Mouse (Mus musculus): ENCODE data around the gene Fhl2. TPM values are rescaled to one million over a fixed set of nuclear protein-coding genes. Genes with fewer than 3 reads are reported as not detected.

The Fhl2 gene
- total and polyA plus RNA-seq, 2 experiments, result 0.28 to 0.39 TPM

DNA sequence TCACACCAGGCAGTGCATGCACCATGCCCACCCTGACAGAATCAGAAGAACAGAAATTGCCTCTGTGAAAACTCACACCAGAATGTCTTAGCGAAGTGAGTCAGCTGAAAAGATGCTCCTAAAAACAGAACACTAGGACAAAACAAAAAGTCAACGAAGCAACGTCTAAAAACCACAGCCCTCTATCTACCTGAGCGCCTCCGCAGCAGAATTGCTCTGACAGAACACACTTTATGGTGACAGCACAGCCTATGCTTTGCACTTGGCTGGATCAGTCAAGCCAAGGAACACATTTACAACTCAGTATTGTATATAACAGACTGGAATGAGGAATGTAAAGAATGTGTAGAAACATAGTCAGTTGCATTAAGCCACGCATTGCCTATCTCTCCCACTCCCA, 18.4 kb downstream of the Fhl2 start:
- Histone ChIP-seq H3K4me1 (ENCODE audit: control insufficient read depth, insufficient read depth, low read length) (no peaks in the 10 kb centered on the region), H3K27ac (replicated peaks; ENCODE audit: insufficient read depth, low read depth, low read length) (no peak overlapping the region), H3K79me2 (ENCODE audit: control insufficient read depth, insufficient read depth, low read length) (no peaks in the 10 kb centered on the region), H3K9ac (ENCODE audit: low read depth, low read length) (no peak overlapping the region), H3K27me3 (ENCODE audit: control insufficient read depth, insufficient read depth, low read length) (no peaks in the 10 kb centered on the region), H3K36me3 (ENCODE audit: control insufficient read depth, insufficient read depth, low read length) (no peaks in the 10 kb centered on the region), H3K4me3 (ENCODE audit: insufficient read depth, low read depth, low read length) (no peak overlapping the region)
- WGBS, result 79% methylated on average over 6 of the region's 6 CpGs
- TF ChIP-seq POLR2A (IDR thresholded peaks at IDR 0.05; ENCODE audit: extremely low read depth, insufficient read depth, low read length), result no peak
- no peak for TF ChIP-seq CTCF (IDR thresholded peaks at IDR 0.05; ENCODE audit: low read depth, low read length)
- DNase-seq (ENCODE audit: extremely low read depth, low read depth, low spot score), result no peak

DNA sequence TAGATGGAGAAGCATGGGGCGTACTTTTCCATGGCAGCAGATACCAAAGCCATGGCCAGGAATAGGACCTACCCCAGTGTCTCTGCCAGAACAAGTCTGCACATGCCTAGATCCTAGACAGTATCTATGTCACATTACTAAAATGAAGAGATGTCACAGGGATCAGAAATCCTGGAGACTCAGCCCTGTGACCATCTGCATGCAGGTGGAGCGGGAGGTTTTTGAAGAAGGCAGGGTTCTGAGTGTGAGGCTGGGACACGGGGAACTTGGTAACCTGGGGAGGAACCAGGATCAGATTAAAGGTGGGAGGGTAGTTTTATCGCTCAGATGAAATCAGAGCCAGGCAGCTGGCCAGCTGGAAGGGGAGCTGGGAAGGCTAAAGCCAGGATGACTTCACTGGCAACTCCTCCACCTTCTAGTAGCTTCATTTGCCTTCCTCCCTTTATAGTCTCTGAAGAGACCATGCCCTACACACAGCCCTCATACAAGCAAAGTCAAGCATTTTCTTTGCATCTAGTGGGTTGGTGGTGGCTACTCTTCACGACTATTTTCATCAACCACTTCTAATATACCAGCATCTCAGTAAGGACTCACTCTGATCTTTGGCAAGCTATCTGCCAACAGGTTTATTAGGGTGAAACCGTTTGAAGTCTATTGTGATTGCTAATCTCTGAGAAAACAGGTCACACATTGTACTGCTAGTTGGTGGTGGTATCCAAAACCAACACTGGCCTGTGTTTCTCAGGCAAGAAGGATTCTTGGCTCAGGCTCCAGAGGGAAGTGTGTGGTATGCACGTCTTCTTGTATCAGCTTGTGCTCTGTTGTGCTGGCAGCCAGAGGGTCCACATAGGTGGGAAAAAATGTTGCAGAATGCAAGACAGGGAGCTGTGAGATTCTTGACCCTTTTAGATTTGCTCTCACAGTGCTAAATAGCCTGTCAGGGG, 23.2 kb downstream of the Fhl2 start:
- H3K4me3 ChIP-seq (ENCODE audit: insufficient read depth, low read depth, low read length), result no peak overlapping the region
- H3K9ac ChIP-seq (ENCODE audit: low read depth, low read length), result no peak overlapping the region
- no peaks in the 10 kb centered on the region for H3K4me1 ChIP-seq (ENCODE audit: control insufficient read depth, insufficient read depth, low read length)
- 68% methylated on average over 7 of the region's 7 CpGs for WGBS
- no peaks in the 10 kb centered on the region for H3K27me3 ChIP-seq (ENCODE audit: control insufficient read depth, insufficient read depth, low read length)
- no peak for TF ChIP-seq POLR2A (IDR thresholded peaks at IDR 0.05; ENCODE audit: extremely low read depth, insufficient read depth, low read length)
- TF ChIP-seq CTCF (IDR thresholded peaks at IDR 0.05; ENCODE audit: low read depth, low read length), result no peak
- no peak for DNase-seq (ENCODE audit: extremely low read depth, low read depth, low spot score)
- no peaks in the 10 kb centered on the region for H3K79me2 ChIP-seq (ENCODE audit: control insufficient read depth, insufficient read depth, low read length)
- H3K36me3 ChIP-seq (ENCODE audit: control insufficient read depth, insufficient read depth, low read length), result no peaks in the 10 kb centered on the region
- no peak overlapping the region for H3K27ac ChIP-seq (replicated peaks; ENCODE audit: insufficient read depth, low read depth, low read length)

DNA sequence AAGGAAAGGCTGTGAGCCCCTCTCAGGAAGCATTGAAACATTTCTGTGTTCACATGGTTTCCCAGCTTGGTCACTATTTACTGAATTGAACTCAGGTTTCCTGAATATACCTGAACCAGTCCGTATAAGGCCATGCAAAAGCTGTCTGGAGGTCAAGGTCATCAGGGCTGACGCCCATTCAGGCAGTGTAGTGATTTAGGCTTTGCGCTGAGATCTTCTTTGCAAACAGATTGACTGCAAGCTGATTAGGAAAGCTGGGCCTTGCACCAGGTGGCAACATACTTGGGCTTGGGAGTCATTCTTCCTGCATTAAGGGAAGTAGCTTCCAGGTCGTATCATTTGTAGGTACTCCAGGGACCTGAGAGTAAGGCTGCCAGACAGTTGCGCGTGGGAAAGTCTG, 25.0 kb downstream of the Fhl2 start:
- no peak overlapping the region for H3K4me3 ChIP-seq (ENCODE audit: insufficient read depth, low read depth, low read length)
- TF ChIP-seq CTCF (IDR thresholded peaks at IDR 0.05; ENCODE audit: low read depth, low read length) (no peak), POLR2A (IDR thresholded peaks at IDR 0.05; ENCODE audit: extremely low read depth, insufficient read depth, low read length) (no peak)
- H3K4me1 ChIP-seq (ENCODE audit: control insufficient read depth, insufficient read depth, low read length), result no peaks in the 10 kb centered on the region
- WGBS, result 61% methylated on average over 6 of the region's 6 CpGs
- no peak for DNase-seq (ENCODE audit: extremely low read depth, low read depth, low spot score)
- H3K9ac ChIP-seq (ENCODE audit: low read depth, low read length), result no peak overlapping the region
- no peak overlapping the region for H3K27ac ChIP-seq (replicated peaks; ENCODE audit: insufficient read depth, low read depth, low read length)
- no peaks in the 10 kb centered on the region for H3K79me2 ChIP-seq (ENCODE audit: control insufficient read depth, insufficient read depth, low read length)
- no peaks in the 10 kb centered on the region for H3K27me3 ChIP-seq (ENCODE audit: control insufficient read depth, insufficient read depth, low read length)
- H3K36me3 ChIP-seq (ENCODE audit: control insufficient read depth, insufficient read depth, low read length), result no peaks in the 10 kb centered on the region

DNA sequence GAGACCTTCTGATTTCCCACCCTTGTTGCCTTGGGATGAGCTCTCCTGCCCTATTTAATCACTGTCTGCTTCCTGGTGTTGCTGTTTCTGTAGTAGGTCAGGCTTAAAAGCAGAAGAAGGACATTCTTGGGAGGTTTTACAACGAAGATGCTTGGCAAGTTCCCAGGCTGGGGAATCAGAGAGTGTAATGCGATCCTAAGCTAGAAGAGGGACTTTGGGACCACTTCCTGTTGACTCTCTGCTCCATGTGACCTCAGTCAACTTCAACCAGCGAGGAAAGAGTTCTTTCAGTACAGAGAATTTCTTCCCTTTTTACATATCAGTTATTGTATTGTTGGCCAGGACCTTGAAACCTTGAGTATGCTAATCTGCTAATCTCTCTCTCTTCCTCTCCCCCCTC, 25.7 kb downstream of the Fhl2 start:
- Histone ChIP-seq H3K4me1 (ENCODE audit: control insufficient read depth, insufficient read depth, low read length) (no peaks in the 10 kb centered on the region), H3K9ac (ENCODE audit: low read depth, low read length) (no peak overlapping the region), H3K27me3 (ENCODE audit: control insufficient read depth, insufficient read depth, low read length) (no peaks in the 10 kb centered on the region), H3K36me3 (ENCODE audit: control insufficient read depth, insufficient read depth, low read length) (no peaks in the 10 kb centered on the region), H3K4me3 (ENCODE audit: insufficient read depth, low read depth, low read length) (no peak overlapping the region), H3K79me2 (ENCODE audit: control insufficient read depth, insufficient read depth, low read length) (no peaks in the 10 kb centered on the region), H3K27ac (replicated peaks; ENCODE audit: insufficient read depth, low read depth, low read length) (no peak overlapping the region)
- DNase-seq (ENCODE audit: extremely low read depth, low read depth, low spot score), result no peak
- no peak for TF ChIP-seq POLR2A (IDR thresholded peaks at IDR 0.05; ENCODE audit: extremely low read depth, insufficient read depth, low read length)
- no peak for TF ChIP-seq CTCF (IDR thresholded peaks at IDR 0.05; ENCODE audit: low read depth, low read length)
- 27% methylated on average over 3 of the region's 3 CpGs for WGBS

DNA sequence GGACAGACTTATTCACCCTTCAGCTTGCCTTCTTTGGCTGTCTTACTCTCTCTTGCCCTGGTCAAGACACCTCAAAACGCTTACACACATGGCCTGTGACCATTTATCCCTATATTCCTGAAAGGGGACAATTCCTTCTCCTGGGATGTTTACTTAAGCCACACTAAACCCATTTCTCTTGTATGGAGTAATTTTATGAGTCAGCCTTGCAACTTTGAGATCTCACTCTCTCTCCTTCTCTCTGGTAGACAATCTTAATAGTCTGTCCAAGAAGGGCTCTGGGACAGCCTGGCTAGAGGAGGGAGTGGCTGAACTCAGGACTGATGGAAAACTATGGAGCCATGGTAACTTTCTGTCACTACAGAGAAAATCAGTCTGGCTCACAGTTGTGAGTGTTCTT, 27.1 kb downstream of the Fhl2 start:
- Histone ChIP-seq H3K79me2 (ENCODE audit: control insufficient read depth, insufficient read depth, low read length) (no peaks in the 10 kb centered on the region), H3K4me1 (ENCODE audit: control insufficient read depth, insufficient read depth, low read length) (no peaks in the 10 kb centered on the region), H3K27me3 (ENCODE audit: control insufficient read depth, insufficient read depth, low read length) (peaks cover under 1% of the 10 kb centered on the region; the same call in 1 of the 2 replicates), H3K36me3 (ENCODE audit: control insufficient read depth, insufficient read depth, low read length) (no peaks in the 10 kb centered on the region), H3K4me3 (ENCODE audit: insufficient read depth, low read depth, low read length) (no peak overlapping the region), H3K27ac (replicated peaks; ENCODE audit: insufficient read depth, low read depth, low read length) (no peak overlapping the region), H3K9ac (ENCODE audit: low read depth, low read length) (no peak overlapping the region)
- DNase-seq (ENCODE audit: extremely low read depth, low read depth, low spot score), result no peak
- 77% methylated on average over 1 of the region's 1 CpGs for WGBS
- no peak for TF ChIP-seq POLR2A (IDR thresholded peaks at IDR 0.05; ENCODE audit: extremely low read depth, insufficient read depth, low read length)
- TF ChIP-seq CTCF (IDR thresholded peaks at IDR 0.05; ENCODE audit: low read depth, low read length), result no peak

DNA sequence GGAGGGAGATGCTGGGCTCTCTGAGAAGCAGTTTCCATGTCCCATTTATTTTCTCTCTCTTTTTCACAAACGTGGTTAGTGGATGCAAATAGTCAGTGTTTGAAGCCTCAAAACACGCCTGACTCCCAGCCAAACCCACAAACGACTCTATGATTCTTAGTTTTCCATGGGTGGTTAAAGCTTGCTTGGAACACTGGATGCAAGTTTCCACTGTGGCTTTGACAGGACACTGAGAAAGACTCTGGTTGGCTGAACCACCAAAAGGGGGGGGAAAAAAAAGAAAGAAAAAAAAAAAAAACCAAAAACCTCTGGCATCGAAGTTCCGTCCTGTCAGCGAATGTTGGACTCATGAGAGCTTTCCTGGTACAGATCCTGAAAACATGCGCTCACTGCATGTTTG, 27.6 kb downstream of the Fhl2 start:
- no peak overlapping the region for H3K27ac ChIP-seq (replicated peaks; ENCODE audit: insufficient read depth, low read depth, low read length)
- no peaks in the 10 kb centered on the region for H3K4me1 ChIP-seq (ENCODE audit: control insufficient read depth, insufficient read depth, low read length)
- TF ChIP-seq CTCF (IDR thresholded peaks at IDR 0.05; ENCODE audit: low read depth, low read length) (no peak), POLR2A (IDR thresholded peaks at IDR 0.05; ENCODE audit: extremely low read depth, insufficient read depth, low read length) (no peak)
- peaks cover 3% of the 10 kb centered on the region for H3K27me3 ChIP-seq (ENCODE audit: control insufficient read depth, insufficient read depth, low read length)
- H3K4me3 ChIP-seq (ENCODE audit: insufficient read depth, low read depth, low read length), result no peak overlapping the region
- WGBS, result 73% methylated on average over 7 of the region's 7 CpGs
- no peaks in the 10 kb centered on the region for H3K79me2 ChIP-seq (ENCODE audit: control insufficient read depth, insufficient read depth, low read length)
- no peak overlapping the region for H3K9ac ChIP-seq (ENCODE audit: low read depth, low read length)
- no peak for DNase-seq (ENCODE audit: extremely low read depth, low read depth, low spot score)
- H3K36me3 ChIP-seq (ENCODE audit: control insufficient read depth, insufficient read depth, low read length), result no peaks in the 10 kb centered on the region
